Mouse (Mus musculus) megakaryocyte progenitor cell, adult 5-6 weeks (primary cell): ENCODE data around the gene Trio. TPM values are rescaled to one million over a fixed set of nuclear protein-coding genes. Genes with fewer than 3 reads are reported as not detected.
A peak's percentile ranks its signal among the peaks of the same experiment; 100 is the strongest.

Experiments
- ATAC-seq: replicated peaks from 2 replicates; pipeline ENCODE4 v1.8.0; 2016; ENCODE audit warnings: mild to moderate bottlenecking, moderate TSS enrichment, inconsistent platforms; ENCODE audit not compliant: poor library complexity
- total RNA-seq, 2 experiments: library from RNA; stranded (forward) in 1 of 2; stranded (reverse) in 1 of 2; fragments of 157-497, 149-512 nt in 1 of 2; fragments of 200-1000 nt in 1 of 2; gene quantifications; 2 replicates each; pipeline versions ENCODE4 v1.2.3 to v1.2.4; 2015 to 2017

Gene Trio
- total RNA-seq, 2 experiments from 2014 or later: 19.4 to 20.2 TPM

DNA sequence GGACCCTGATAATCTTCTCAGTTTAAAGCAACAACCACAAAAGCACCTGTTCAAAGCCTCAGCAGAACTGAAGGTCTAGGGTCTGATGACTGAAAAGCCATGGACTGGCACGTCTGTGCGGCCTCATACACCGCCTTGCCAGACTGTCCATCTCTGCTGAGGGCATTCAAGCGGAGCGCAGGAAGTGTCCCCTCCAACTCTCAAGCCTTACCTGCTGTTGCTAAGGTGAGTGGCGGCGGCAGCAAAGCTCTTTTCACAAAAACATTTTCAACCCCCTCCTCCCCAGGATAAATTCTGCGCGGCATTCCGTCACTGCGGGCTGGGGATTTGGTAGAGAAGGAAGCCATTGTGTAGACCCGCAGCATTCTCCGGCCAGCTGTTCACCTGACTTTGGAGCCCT, 30.8 kb downstream of the Trio start:
- no peak for ATAC-seq

DNA sequence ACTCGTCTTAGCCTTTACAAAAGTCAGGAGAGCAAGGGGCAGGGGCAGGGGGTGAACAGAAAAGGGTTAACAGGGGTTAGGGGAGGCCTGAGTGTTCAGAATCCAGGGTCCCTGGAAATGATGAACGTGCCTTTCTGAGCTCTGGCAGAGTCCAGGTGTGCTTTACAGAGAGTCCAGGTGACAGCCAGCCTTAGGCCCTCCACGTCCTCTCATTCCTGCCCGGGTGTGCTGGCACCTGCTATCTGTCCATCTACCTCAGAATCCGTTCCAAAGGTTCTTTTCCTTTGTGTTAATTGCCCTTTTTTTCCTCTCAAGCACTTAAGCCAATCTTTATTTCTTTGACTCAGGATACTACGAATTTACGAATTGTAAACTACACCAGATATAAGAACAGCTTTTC, 32.1 kb downstream of the Trio start:
- ATAC-seq: no peak

DNA sequence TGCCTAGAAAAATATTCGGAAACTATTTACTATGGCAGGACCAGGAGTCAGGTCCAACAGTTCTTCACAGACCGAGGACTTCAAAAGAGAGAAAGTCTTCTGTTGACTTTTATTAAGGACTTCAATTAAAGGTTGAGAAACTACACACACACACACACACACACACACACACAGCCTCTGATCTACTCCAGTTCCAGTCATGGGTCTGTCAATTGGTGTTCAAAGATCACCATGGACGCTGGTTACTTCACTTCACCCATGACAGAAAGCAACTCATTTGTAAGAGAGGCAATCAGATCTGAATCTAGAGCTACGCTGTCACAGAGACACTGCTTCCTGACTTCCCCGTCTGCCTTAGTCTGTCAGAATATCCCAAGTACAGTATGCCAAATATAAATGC, 33.1 kb downstream of the Trio start:
- no peak for ATAC-seq

DNA sequence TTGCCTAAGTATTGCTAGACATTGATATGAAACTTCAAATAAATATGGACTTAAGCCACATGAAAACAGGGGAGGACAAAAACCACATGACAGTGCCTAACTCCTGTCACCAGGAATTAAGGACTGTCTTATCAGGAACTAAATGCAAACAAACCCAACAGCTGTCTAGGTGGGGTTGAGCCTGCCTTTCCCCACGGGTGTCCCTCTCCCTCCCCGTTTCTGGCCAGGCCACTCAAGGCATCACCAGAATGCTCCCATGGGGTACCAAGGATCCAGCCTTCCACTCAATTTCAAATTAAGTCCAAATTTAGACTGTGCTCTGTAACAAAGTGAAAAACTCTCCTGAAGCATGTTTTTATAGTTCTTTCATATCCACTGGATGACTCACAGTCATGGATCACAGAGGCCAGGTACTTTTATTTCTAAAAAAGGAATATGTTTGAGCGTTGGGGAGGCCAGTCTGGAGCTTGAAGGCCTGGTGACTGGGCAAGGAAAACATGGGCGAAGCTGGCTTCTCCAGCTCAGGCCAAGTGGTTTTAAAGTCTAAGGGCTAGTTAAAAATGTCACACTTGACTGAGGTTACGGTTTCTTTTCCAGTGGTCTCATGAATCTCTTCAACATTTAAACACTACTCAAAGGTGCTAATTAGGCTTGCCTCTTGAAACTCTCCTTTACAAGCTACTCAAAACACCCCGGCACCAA, 33.6 kb downstream of the Trio start:
- ATAC-seq: no peak

DNA sequence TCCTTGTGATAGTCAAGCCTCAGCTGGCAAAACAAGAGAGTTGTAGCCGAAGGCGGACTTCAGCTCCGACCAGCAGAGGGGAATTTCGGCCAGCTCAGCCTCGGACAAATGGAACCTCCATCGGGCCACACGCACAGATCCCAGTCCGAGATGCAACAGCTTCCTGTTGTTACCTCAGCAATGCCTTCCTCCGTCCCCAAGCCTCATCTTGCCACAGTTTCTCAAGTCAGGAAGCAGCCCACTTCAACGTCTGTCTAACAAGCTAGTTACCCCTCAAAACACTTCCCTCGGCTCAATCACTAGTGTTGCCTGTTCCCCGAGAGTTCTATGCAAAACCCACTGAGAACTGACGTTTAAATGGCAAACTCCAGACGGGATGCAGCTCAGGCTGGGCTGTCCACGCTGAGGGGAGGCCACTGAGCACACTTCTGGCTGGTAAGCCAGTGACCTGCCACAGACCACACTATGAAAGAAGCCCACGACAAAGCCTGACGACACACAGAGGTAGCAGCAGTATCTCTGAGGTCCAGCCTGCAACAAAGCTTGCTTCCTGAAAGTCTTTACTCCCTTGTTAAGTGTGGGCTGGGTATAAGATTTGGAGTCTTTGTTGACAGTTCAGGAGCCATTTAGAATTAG, 34.5 kb downstream of the Trio start:
- peak; percentile 68 for ATAC-seq

DNA sequence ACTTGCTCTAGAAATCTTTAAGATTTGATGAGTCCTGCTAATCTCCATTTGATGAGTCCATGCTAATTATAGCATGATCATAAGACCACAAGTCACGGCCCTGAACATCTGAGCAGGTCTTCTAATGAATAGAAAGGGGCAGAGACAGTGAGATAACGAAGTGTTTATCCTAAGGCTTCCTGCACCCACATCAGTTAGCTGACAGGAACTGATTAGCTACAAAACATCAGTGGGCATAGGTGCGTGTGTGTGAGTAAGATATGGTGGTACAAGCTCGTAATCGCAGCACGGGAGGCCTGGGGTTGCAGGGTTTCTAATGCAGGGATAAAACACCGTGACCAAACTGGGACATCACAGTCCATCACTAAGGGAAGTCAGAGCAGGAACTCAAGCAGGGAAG, 37.7 kb downstream of the Trio start:
- ATAC-seq: peak; percentile 30

DNA sequence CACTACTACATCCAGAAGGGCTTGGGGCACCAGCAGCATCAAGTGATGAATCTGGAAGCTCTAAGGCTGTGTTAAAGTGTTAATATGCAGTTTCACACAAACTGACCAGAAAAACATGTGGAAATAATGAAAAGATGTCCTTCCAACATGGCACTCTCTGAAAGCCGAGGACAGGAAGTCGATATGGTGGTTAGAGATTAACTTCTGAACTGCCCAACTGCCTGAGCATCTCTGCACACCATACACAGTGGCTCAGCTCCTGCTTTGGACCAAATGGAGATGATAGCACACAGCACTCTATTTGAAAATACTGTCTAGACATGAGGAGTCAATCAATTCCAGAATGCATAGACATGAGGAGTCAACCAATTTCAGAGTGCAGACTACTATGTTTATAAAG, 40.8 kb downstream of the Trio start:
- ATAC-seq: no peak

DNA sequence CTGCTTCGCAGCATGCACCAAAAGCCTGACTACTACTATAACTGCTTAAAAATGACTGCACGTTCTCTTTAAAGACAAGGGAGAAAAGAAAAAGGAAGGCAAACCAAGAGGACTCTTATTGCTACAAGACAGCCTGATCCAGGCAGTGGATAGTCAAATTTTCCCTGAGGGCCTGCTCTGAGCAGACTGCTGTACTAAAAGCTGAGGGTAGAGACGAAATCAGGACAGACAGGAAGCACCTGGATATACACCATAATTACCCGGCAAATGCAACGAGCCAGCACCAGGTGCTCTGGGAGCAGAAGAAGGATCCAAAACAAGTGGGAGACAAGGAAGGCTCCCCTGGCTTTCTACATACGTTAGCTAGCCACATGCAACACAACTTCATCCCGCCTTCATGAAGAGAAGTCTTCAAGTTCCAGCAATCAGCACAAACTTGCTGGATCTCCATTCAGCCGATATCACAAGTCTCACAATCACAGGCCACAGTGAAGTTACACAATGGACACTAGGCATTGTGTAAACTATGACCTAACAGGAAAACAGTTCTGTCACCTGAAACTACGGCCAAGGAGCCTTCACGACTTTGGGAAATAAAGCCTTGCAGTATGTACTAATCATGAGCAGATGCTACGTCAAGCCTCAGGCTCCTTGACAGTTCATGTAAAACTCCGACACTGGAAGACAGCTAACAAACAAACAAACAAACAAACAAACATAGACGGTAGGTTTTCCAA, 43.7 kb downstream of the Trio start:
- peak; percentile 89 for ATAC-seq

DNA sequence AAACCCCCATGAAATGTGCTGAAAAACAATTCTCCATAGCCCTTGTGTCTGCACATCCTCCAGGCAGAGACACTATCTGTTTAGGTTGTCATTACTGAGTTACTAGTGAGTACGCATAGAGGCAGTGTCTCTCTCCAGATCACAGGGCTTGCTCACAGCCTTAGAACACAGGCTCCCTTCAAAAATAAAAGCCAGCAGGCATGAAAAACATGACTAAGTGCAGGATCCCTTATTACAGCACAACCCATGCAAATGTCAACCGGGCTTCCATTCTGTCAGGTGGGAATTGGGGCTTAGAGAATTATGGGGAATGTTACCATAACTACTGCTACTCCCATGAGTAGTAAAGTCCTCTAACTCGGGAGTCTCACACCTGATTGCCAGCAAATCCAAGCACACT, 44.4 kb downstream of the Trio start:
- ATAC-seq: no peak

DNA sequence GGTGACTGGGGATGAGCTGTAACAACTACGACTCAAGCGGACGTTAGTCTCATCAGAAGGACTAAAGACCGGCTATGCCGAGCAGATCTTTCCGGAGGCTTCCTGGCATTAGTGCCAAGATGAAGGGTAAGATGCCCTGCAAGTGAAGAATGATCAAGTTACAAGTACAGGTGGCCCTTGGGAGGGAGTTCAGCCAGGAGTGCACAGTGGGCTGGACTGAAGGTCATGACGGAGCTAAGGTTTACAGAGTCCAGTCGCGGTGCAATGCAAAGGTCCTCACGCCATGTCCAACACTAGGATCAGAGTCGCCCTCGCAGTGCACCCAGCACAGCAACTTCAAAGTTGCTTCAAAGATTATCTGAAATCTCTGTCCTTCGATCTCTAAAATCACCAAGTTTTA, 45.2 kb downstream of the Trio start:
- ATAC-seq: no peak

DNA sequence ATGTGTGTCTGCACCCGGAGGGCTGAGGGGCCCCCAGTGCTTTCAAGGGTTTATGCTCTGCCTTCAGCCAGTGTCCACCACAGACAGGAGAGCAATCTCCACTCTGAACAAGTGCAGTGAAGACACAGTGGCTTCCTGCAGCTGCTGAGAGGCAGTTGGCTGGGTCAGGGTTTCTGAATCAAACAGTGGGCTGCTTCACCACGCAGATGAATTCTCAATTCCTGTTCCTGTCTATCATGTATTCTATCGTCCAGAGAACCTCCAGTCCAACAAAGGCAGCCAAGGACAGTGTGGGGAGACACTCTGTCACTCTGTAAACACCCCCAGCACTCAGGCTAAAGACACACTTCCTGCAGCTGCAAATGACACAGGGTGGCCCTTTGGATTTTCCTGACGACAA, 48.7 kb downstream of the Trio start:
- ATAC-seq: peak; percentile 75

DNA sequence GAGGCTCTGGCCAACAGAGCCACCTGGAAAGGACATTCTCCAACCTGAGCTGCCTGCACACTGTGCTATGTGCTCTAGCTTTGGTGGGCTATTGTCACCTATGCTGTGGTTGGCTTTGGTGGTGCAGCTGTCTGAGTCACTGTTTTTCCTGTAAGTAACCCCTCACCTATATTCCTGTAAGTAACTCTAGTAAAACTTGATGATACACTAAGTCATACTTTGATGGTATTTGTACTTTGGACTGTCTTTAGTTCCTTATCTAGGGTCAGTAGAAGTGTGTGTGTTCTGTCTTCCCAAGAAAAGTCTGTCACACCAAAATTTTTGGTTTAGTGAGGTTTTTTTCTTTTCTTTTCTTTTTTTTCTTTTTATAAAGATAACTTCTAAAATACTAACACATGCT, 49.3 kb downstream of the Trio start:
- ATAC-seq: no peak

DNA sequence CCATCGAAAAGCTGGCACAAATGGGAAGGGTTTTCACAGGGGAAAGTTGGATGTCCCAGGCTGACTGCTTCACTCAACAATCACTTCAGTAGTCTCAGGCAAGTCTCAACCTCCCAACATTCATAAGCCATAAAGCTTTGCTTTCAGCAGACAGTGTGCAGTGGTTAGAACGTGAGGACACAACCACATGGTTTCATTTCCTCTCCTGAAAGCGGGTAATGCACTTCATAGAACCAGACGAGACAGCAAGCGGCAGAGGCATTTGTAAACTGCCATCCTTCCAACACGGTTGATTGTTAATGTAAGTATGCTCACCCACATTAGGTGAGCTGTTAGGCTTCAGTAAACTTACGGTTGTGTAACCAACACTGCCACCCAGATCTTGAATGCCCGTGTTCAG, 51.0 kb downstream of the Trio start:
- ATAC-seq: peak; percentile 79

DNA sequence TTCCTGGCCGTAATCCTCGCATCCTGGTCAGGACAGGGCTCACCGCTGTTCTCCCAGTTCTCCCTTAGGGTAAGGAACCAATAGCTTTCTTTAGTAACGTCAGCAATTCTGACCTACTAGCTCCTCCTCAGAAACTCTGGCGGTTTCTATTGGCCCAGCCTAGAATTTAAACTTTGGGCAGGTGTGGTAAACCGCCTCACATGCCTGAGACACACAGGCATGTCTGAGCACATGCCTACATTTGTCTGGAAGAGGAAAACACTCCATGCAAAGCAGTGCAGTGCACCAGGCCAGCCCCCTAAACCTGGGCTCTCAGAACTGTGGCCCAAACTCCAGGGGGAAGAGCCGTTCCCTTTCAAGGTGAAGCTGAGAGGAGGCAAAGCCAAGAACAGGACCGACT, 57.5 kb downstream of the Trio start:
- no peak for ATAC-seq

DNA sequence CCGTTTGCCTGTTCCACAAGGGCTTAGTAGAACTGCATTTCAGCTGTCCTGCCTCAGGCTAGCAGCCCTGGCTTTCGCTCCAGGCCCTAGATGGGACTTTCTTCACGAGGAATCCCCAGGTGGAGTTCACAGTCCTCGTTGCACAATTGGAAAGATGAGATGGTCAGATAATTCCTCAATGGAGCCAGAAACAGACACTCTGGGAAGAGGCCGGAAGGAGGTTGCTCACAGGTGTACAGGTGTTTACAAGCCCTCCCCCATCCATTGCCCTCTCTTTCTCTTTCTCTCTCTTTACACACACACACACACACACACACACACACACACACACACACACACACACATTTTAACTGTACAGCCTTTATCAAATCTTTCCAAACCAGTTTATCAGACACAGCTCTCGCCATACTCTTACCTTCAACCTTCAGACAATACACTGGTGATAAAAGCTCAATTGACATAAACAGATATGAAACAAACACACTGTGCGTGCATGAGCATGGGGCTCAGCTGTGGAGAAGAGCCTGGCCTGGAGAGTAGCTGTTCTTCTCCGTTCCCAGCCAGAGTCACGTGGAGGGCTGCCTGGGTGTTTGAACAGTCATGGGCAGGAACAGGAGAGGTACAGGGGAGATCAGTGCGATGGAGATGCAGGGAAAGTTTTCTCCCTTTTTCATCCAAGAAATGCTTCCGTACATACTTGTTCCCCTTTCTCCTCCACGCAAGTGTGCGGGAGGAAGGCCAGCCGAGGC, 58.3 kb downstream of the Trio start:
- ATAC-seq: no peak

DNA sequence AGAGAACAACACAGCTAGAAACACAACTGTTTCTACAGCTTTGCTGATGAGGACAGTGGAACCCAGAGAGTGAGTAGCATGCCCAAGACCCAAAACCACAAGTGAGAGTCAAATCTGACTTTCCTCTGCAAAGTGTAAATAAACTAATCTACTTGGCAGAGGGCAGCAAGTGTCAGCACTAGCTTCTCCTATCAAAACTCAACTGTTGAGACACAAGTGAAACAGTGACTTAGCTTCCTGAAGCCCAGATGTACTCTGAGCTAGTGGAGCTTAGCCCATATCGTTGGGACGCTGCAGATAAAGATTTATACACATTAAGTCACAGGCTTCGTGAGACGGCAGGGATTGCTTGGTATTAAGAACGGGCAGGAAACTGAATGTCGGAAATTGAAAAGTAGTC, 60.8 kb downstream of the Trio start:
- peak; percentile 60 for ATAC-seq

DNA sequence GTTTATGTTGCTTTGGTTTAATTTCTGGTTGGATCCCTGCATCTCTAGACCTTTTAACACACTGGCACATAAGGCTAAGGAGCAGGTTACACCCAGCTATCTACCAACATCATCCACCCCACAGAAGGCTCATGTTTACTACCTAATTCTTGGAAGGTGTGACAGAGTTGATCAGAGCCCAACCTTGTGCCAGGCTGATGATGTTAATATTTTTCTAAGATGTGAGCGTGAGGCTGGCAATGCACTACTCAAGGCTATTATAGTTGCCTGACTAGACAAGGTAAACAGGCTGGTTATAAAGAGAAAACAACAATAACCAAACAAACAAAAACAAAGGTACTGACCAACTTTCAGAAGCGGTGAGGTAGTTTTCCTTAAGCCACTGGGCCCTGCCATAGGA, 62.1 kb downstream of the Trio start:
- ATAC-seq: no peak

DNA sequence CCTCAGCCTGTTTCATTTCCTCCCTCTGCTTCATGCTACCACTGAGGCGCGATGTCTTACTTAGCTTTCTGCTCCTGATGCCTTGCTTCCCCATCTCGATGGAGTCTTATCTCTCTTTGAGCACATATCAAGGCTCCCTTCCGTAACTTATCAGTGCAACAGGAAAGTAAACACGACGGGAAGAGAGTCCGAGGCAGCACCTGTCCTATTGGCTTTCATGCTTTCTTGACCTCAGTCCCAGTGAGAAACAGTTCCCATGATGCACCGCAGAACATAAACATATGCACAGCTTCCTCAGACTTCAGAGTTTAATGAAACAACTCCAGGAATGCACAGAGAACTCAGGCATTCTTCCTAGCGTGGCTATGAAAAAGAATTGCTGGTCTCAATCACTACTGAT, 65.0 kb downstream of the Trio start:
- 0 out of 2 replicates have a peak, but pooled peaks have one; percentile 47 for ATAC-seq

DNA sequence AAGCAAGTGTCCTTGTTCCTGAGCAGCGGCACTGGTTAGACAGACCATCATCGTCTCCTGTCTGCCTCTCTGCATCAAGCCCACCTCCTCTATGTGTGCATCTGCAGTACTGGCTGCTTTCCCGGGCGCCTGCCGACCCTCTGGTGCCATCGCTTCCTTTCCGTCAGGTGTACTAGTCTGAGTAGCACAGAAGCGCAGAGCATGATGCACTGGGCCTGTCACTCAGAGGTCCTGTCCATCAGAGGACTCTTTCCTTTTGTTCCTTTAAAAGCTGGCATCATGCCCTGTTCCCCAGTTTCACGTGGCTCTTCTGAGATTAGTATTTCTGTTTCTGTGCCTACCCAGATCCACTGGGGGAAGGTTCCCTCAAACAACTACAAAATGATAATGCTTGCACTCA, 67.8 kb downstream of the Trio start:
- no peak for ATAC-seq

DNA sequence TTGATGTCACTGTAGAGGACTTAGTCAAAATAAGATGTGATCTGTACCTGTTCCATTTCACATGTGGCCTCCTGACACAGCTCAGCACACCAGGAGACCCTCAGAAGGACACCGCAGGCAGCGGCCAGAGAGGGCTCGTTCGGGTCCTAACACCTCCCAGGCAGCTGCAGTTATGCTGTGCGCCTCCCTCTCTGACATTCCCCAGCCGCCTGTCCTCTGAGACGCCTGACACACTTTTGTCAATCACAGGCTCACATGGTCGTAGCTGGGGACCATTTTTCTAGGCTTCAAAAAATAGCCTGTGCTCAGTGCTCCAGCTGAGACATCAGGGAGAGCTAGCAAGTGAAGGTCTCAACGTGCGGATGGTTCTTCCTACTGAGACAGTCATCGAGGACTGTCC, 70.0 kb downstream of the Trio start:
- no peak for ATAC-seq

DNA sequence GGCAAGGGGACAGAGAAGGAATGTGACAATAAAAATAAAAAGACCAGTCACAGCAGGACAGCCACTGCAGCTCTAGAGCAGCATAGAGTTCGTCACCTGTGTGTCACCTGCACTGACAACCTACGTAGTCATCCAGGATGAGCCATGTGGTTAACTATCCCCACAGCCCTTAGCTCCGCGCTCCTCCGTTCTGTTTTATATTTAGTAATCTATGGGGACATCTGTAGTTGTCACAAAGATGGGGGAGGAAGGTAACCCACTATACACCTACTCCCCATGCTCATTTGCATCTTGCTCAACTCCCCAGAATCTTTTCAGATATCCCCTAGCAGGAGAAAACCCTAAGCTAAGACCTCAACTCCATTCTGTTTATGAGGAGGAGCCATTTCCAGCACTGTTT, 71.3 kb downstream of the Trio start:
- no peak for ATAC-seq

DNA sequence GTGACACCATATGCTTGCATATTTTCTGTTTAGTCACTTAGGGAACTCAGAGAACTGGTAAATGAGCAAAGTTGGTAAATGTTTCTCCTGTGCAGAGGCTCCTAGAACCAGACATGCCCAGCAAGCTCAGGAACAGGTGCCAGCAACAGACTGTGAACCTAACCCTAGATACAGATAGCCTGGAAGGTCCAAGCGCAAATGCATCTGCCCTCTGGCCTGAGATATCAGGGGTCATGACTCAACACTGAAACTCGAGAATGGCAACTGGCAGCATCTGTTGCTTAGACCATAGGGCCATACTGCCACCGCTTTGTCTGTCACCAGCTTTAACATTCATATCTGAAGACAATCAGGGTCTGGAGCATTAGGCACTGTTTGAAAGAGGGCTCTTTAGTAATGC, 72.1 kb downstream of the Trio start:
- no peak for ATAC-seq
